Mouse (Mus musculus) cortical plate, adult 2 months (tissue): ENCODE results near the gene Gm28048.

Source experiments
- CTCF ChIP-seq: fragments of 200-500 bp; IDR thresholded peaks from 2 replicates; pipeline ENCODE4 v1.5.1; 2011; ENCODE audit warnings: mild to moderate bottlenecking, control low read depth, low read length; ENCODE audit not compliant: insufficient read depth; ENCODE audit errors: extremely low read depth
- POLR2A ChIP-seq: fragments of 200-500 bp; IDR thresholded peaks from 2 replicates; pipeline ENCODE4 v1.6.1; 2011; ENCODE audit warnings: mild to moderate bottlenecking, low read length, control low read depth; ENCODE audit not compliant: insufficient read depth; ENCODE audit errors: extremely low read depth

DNA sequence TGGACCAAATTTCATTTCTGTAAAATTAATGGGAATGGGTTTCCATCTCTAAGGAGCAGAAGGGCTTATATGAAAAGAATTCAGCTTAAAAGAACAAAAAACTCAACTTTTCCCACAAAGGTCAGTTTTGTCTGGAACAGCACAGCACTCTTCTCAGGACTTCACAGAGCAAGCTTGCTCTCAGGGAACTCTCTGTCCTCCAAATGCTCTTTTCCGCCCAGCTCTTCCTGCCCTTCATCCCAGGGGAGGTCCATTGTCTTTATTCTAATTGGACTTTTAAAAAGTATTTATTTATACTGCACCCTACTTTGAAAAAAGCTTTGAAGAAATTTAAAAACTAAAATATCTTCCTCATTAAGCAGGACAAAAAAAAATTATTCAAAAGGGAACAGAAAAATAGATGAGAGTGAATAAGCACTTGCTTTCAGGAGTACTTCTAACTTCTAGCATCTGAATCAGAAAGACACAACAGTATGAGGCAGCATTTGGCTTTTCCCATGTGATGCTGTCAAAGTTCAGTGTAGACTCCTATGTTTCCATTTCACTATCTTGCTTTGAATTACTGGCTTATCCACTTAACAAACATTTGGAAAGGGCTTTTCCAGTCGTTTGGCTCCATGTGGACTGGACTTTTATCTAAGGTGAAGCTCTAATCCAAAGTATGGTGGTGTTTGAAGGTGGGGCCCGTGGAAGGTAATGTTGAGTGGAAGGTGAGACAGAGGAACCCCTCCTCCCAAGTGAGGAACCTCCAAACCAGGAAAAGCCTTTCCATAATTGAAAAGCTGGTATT, 101.3 kb downstream of the Gm28048 start:
- TF ChIP-seq POLR2A (no peak), CTCF (no peak)
